Mouse (Mus musculus): ENCODE data around the gene Fkbp5.

The Fkbp5 gene

GRCm38 (mm10) chr17:28504182-28504581, 13.1 kb downstream of the Fkbp5 start:
- no peak for DNase-seq (ENCODE audit: low spot score in 2 of 2)

- DNase-seq (ENCODE audit: low spot score in 2 of 2): no peak
These were observed 15.0 kb downstream of the Fkbp5 start for GRCm38 (mm10) chr17:28502196-28502821.

- DNase-seq (ENCODE audit: low spot score in 2 of 2): no peak
These were observed 16.9 kb downstream of the Fkbp5 start for GRCm38 (mm10) chr17:28500465-28500864.

DNA sequence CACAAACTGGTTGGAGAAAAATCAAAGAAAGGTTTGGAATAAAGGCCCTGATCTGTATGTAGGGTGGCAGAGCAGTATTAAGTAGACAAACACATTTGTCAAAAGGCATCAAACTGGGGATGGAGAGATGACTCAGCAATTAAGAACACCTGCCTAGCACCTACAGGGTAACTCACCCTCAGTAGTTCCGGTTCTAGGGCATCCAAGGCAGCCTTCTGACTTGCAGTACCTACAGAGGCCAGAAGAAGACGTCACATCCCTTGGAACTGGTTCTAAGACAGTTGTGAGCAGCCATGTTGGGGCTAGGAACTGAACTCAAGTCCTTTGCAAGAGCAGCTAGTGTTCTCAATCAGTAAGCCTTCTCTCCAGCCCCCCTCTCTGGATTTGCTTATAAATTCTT, 18.1 kb downstream of the Fkbp5 start:
- no peak for DNase-seq (ENCODE audit: low spot score in 2 of 2)

GRCm38 (mm10) chr17:28495832-28496231, 21.5 kb downstream of the Fkbp5 start:
- no peak for DNase-seq (ENCODE audit: low spot score in 2 of 2)

DNA sequence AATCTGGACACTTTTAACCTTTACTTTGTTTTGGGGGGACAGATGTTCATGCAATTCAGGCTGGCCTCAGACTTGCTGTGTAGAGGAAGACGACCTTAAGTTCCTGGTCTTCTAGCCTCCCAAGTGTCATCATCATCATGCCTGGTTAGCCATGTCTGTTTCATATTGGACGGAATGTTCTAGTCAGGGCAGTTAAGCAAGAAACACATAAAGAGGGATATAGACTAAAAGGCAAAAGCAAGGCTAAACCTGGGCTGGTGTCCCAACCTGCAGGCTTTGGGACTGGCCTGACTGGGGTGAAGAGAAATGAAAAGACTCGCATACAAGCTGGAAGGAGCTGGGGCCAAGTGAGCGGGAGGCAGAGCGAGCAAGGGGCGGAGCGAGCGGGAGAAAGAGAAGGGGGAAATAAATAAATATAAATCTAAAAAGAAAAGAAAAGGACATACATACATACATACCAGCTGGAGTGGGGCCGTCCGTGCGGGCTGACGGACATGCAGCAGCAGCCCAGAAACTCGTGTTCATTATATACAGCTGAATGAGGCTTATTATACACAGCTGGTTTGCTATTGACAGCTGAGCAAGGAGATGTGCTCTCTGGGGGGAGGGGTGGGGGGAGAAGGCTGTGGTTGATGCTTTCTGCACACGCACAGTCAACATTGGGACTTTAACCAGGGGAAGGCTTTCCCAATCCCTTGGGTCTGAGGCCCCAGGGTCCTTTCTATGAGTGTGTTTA, 26.1 kb downstream of the Fkbp5 start:
- DNase-seq (ENCODE audit: low spot score in 2 of 2): no peak

DNA sequence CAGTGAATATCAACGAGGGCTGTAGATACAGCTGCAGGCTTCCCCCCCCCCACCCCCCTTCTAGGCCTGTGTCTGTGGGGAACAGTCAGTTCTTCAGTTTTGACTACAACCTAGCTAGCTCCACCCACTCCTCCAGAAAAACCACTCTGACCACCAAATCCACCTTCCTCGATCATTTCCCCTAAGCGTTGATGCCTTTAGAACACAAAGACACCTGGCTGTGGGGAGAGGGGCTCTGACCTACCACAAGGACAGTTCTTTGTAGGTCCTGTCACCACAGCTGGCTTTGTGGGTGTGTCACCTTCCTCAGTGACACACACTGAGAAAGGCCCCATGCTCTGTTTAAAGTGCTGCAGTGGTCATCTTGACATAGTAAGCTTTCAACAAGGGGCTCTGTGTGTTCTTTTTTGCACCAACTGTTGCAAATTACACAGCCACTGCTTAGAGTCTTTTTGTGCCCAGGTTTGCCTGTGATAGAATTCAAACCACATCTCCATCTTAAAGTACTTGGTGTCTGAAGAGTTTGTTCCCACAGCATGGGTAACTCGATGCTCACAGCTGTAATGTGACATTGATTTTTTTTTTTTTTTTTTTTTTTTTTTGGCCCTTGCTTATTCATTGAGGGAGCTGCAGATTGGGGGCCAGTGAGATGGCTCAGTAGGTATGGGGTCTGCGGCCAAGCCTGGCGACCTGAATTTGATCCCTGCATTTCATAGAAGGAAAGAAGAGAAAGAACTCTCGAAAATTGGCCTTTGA, 28.9 kb downstream of the Fkbp5 start:
- DNase-seq (ENCODE audit: low spot score in 2 of 2): no peak

DNA sequence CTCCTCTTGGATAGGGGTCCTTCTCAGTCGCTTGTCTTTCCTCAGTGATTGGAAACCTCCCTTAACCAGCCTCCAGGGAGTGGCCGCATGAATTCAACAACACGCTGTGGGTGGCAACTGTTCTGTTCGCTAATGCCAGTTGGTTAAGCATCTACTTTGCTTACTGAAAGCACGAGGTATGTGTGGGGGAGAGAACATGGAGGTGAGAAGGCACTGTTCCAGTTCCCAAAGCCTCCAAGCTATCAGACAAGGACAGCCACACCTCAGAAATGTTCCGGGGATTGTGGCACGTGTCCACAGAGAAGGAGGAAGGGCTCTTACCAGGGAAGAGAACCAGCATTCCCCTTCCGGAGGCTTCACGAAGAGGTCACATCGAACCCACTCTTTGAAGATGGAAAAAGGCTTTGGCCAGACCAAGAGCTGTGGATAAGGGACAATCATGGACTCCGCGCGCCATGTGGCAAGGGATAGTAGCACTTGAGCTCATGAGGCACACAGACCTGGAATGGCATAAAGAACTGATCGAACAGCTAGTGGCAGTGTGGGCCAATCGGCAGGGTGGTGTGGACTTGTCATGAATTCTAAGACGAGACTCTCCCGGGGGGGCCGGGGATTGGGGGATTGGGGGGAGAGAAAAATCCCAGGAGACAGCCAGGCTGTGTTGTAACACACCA, 29.6 kb downstream of the Fkbp5 start:
- DNase-seq (ENCODE audit: low spot score in 2 of 2): no peak

DNA sequence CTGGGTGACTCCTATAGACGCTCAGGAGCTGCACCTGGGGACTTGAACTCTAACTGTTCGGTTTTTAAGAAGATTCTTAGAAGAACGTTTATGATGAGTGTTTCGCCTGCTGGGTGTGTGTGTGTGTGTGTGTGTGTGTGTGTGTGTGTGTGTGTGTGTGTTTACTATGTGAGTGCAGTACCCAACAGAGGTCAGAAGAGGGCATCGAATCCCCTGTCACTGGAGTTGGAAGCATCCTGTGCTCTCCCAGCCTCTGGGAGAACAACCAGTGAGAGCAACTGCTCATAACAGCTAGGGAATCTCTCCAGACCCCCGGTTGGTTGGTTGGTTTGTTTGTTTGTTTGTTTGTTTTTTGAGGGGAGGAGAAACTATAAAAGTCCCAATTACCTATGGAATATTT, 30.6 kb downstream of the Fkbp5 start:
- peak in 1 of 2 experiments; percentile 11 for DNase-seq (ENCODE audit: low spot score in 2 of 2)

GRCm38 (mm10) chr17:28485977-28486400, 31.3 kb downstream of the Fkbp5 start:
- DNase-seq (ENCODE audit: low spot score in 2 of 2): peak; percentile 97 to 98

DNA sequence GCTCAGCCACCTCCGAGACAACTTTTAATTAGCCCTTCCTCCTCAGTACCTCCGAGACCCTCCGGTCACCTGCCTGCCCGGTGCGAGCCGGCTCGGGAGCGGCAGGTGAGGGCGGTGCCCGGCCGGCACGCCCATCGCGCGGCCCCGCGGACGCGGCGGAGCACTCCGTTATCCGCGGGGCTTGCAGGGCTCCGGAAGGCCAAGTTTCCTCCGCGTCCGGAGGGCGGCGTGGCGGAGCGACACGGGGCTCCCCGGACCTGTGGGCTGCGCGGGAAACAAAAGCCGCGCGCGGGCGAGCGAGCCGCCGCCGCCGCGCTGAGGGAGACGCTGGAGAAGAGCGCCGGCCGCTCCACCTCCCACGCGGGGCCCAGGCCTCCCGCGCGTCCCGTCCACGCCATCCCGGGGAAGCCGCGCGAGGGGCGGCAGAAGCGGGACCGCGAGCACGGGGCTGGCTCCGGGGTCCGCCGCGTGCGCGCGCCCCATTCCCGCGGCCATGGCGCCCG, 31.8 kb downstream of the Fkbp5 start:
- peak; percentile 50 to 60 for DNase-seq (ENCODE audit: low spot score in 2 of 2)

- no peak for DNase-seq (ENCODE audit: low spot score in 2 of 2)
These were observed 32.5 kb downstream of the Fkbp5 start for GRCm38 (mm10) chr17:28484704-28485445.

GRCm38 (mm10) chr17:28477421-28477820, 39.9 kb downstream of the Fkbp5 start:
- no peak for DNase-seq (ENCODE audit: low spot score in 2 of 2)

GRCm38 (mm10) chr17:28476441-28476840, 40.9 kb downstream of the Fkbp5 start:
- no peak for DNase-seq (ENCODE audit: low spot score in 2 of 2)

DNA sequence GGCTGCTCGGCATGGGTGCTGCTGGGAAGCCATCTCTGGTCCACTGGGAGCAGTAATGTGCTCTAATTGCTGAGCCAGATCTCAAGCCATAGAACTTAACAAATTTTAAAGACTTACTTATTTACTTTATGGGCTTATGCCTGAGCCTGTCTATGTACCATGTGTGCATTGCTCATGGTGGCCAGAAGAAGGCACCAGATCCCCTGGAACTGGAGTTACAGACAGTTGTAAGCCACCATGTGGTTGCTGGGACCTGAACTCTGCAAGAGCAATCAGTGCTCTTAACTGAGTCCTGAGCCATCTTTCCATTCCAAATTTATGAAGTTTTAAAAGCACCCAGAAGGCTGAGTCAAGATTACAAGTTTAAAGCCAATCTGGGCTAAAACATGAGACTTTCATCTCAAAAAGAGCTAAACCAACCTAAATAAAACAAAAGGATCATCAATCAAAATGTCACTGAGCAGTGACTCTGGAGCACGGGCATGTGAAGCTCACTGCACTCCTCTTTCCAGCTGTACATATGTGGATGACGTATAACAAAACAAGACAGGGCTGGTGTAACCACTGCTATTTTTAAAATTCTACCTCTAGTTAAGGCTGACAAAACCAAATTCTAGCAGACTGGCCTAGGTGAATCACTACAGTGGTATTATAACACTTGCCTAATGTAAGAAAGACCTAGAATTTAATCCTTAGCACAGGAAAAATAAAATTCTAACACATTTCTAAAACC, 41.6 kb downstream of the Fkbp5 start:
- DNase-seq (ENCODE audit: low spot score in 2 of 2): no peak

- no peak for DNase-seq (ENCODE audit: low spot score in 2 of 2)
These were observed 44.6 kb downstream of the Fkbp5 start for GRCm38 (mm10) chr17:28472696-28473095.

GRCm38 (mm10) chr17:28470876-28471275, 46.5 kb downstream of the Fkbp5 start:
- no peak for DNase-seq (ENCODE audit: low spot score in 2 of 2)

DNA sequence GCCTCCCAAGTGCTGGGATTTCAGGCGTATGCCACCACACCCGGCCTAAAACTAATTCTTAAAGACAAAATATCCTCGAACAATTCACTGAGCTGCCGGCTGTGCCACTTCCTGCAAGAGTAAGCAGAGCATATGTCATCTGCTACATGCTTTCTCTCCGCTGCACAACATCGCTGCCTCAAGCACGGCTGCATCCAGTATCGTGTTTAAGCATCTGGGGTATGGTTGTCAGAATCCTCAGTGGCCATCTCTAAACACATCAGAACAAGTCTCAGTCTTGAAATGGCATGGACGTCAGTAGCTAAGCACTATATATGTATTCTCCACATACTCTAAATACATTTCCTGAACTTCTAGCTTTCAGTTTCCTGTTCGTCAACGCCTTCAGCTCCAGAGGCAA, 49.6 kb downstream of the Fkbp5 start:
- DNase-seq (ENCODE audit: low spot score in 2 of 2): peak; percentile 42 to 44

- no peak for DNase-seq (ENCODE audit: low spot score in 2 of 2)
These were observed 51.4 kb downstream of the Fkbp5 start for GRCm38 (mm10) chr17:28465968-28466367.

GRCm38 (mm10) chr17:28463701-28464443, 53.5 kb downstream of the Fkbp5 start:
- DNase-seq (ENCODE audit: low spot score in 2 of 2): no peak
